ENCODE assay signal across 9 mouse cellular contexts in the genomic region with DNA sequence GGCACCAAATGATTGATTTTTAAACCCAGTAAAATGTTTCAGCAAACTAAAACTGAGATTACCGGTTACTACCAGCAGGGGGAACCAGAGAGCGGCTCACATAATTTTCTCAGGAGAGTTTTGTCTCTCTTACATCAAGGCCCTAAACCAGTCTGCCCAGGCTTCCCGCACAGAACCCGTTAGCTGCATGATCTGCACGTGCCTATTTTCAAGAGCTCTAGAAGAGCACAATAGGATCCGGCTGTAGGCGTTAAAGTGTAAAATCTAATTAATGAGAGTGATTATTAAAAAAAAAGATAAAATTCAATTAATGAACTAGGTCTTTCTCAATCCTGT. TPM values are rescaled to one million over a fixed set of nuclear protein-coding genes. Genes with fewer than 3 reads are reported as not detected.
DNase-seq lines count a peak whose midpoint lies in the region; ATAC-seq lines count a peak whose summit lies in the region.
"Had no signal": no experiment of that assay in that cellular context is flagged by ENCODE, and none has a peak within 500 bp of the region (broad histone marks: within the 10 kb centered on the region; RNA-seq: fewer than 3 reads in every experiment).

No protein-coding gene starts in this region.

- H3K4me1 ChIP-seq in forebrain, embryonic 14.5 days (ENCODE audit: control insufficient read depth, insufficient read depth, low read length), result no peaks in the 10 kb centered on the region
- no peaks in the 10 kb centered on the region for H3K4me1 ChIP-seq in hindbrain, embryonic 12.5 days

- WGBS in forebrain, embryonic 14.5 days, result 2% methylated on average over 7 of the region's 7 CpGs
- 6% methylated on average over 7 of the region's 7 CpGs for WGBS in hindbrain, embryonic 12.5 days

- no peak overlapping the region for H3K9ac ChIP-seq in forebrain, embryonic 14.5 days (ENCODE audit: low read length)
- no peak overlapping the region for H3K9ac ChIP-seq in hindbrain, embryonic 12.5 days

- no peak overlapping the region for H3K27ac ChIP-seq in forebrain, embryonic 14.5 days (ENCODE audit: low read depth, low read length)
- no peak overlapping the region for H3K27ac ChIP-seq in hindbrain, embryonic 12.5 days
- H3K27ac ChIP-seq: macrophage had no signal

- H3K4me2 ChIP-seq in forebrain, embryonic 14.5 days (ENCODE audit: low read length), result no peak overlapping the region
- H3K4me2 ChIP-seq in hindbrain, embryonic 12.5 days (replicated peaks), result no peak overlapping the region

- DNase-seq in gastrocnemius, adult 18-20 months (ENCODE audit: low spot score), result peak; percentile 58
- no peak for DNase-seq in gastrocnemius, postnatal 25 days
- DNase-seq in c-Kit-positive CD71-negative TER-119-negative erythroid progenitor cells, embryonic 14.5 days (ENCODE audit: low read depth), result peak; percentile 41
- DNase-seq in forebrain, embryonic 14.5 days (ENCODE audit: low spot score), result peak; percentile 79
- peak; percentile 51 to 81 for DNase-seq in layer of hippocampus, postnatal 25 days (ENCODE audit: extremely low spot score in 1 of 2, low spot score in 1 of 2)
- DNase-seq in spleen, postnatal 10 days (ENCODE audit: low spot score in 2 of 2), result peak; percentile 15 to 55

- no peaks in the 10 kb centered on the region for H3K27me3 ChIP-seq in forebrain, embryonic 14.5 days (replicated peaks; ENCODE audit: control insufficient read depth, insufficient read depth, low read length)
- no peaks in the 10 kb centered on the region for H3K27me3 ChIP-seq in hindbrain, embryonic 12.5 days

- H3K36me3 ChIP-seq in forebrain, embryonic 14.5 days (ENCODE audit: control insufficient read depth, insufficient read depth, low read length), result 0 out of 2 replicates have a peak, but pooled peaks cover 8% of the 10 kb centered on the region
- peaks cover 3% of the 10 kb centered on the region for H3K36me3 ChIP-seq in hindbrain, embryonic 12.5 days

- no peaks in the 10 kb centered on the region for H3K9me3 ChIP-seq in forebrain, embryonic 14.5 days (replicated peaks; ENCODE audit: control insufficient read depth, low read length)
- no peaks in the 10 kb centered on the region for H3K9me3 ChIP-seq in hindbrain, embryonic 12.5 days (replicated peaks)

- H3K4me3 ChIP-seq in forebrain, embryonic 14.5 days (ENCODE audit: low read depth, low read length), result no peak overlapping the region
- no peak overlapping the region for H3K4me3 ChIP-seq in hindbrain, embryonic 12.5 days

- peak; percentile 93 for ATAC-seq in forebrain, embryonic 14.5 days
- ATAC-seq in hindbrain, embryonic 12.5 days (ENCODE audit: low FRiP score), result peak; percentile 73; the same call in 1 of the 2 replicates
- peak; percentile 65 for ATAC-seq in megakaryocyte-erythroid progenitor cell, adult 5-6 weeks (replicated peaks; ENCODE audit: low FRiP score, low TSS enrichment, poor library complexity, severe bottlenecking)

RNA-seq across cellular contexts. Expression of gene Tspan12, which starts 57.3 kb away (rescaled TPM):
- total RNA-seq in gastrocnemius, adult 18-20 months (2021), result 10 to 100 TPM; 11.7 to 13.3 TPM
- total RNA-seq in gastrocnemius, postnatal 25 days (2021), result 10 to 100 TPM; 13.9 to 37.2 TPM
- polyA plus RNA-seq in forebrain, embryonic 14.5 days (2014; fragmentation: Nextera tagmentation; extraction: Ambion mirVana), result 57.1 and 60.7 TPM in 2 replicates
- polyA plus RNA-seq in hindbrain, embryonic 12.5 days (2016; fragmentation: Nextera tagmentation; extraction: Ambion mirVana), result 55.0 and 57.0 TPM in 2 replicates
- total RNA-seq in layer of hippocampus, postnatal 25 days (2021), result 10 to 100 TPM; 29.3 to 34.5 TPM
- total RNA-seq in megakaryocyte-erythroid progenitor cell, adult 5-6 weeks (2014; fragmentation: Nextera tagmentation), result not detected in 2 replicates
- total RNA-seq in megakaryocyte-erythroid progenitor cell, adult 5-6 weeks (2017), result not detected in 2 replicates
- polyA plus RNA-seq: macrophage had no signal

Comparison
In these comparisons a context has a peak if more than half of its experiments do, and no peak if none do; other contexts are left out.
1. RNA of gene Tspan12, which starts 57.3 kb away (total RNA-seq): 13.9 to 37.2 TPM in gastrocnemius, postnatal 25 days, 29.3 to 34.5 TPM in layer of hippocampus, postnatal 25 days and 11.7 to 13.3 TPM in gastrocnemius, adult 18-20 months; not detected in megakaryocyte-erythroid progenitor cell, adult 5-6 weeks; every median in the first group is over 10 times any median in the second.
2. Peak in every context shown above with its lines, with median percentiles within 50 percentile points of each other: ATAC-seq.